Mouse (Mus musculus) spleen, adult 18-20 months (tissue): ENCODE data around the gene 6030468B19Rik.
"Not testable (repeated sequence)": the region's sequence is repeated elsewhere in the genome, so short reads cannot be mapped to it uniquely, and the experiment has no call there.

Source experiments
- DNase-seq, 2 experiments: peaks; one replicate each; pipeline ENCODE4 v3.0.0; 2022; ENCODE audit warnings: mixed read lengths in 2 of 2

6030468B19Rik gene

DNA sequence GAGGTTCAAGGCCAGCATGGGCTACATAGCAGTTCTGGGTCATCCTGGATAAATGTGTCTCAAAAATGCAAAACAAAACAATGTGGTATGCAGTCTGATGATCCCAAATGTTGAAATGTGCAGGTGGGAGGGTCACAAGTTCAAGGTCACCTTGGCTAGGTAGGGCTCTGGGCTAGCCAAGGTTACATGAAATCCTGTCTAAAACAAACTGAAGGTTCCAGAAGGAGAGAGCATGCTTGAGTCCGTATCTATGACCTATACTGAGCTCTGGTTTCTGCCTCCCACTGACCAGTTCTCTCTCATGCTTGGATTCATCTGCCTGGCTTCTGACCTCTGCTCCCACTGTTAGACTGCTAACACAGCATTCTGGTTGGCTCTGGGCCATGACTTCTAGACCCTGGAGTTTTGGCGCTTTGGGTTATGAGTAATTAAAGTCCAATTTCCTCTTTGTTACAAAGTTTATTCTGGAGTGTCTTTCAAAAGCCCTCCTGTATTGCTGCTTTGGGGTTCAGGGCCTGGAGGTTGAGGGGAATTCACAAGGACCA lies 32.3 kb downstream of the 6030468B19Rik start:
- no peak for DNase-seq

- DNase-seq, result no peak
Observed at GRCm38 (mm10) chr11:117830401-117830800, 32.9 kb downstream of the 6030468B19Rik start.

GRCm38 (mm10) chr11:117832086-117832969 lies 34.9 kb downstream of the 6030468B19Rik start:
- peak; percentile 84 to 94 for DNase-seq

DNA sequence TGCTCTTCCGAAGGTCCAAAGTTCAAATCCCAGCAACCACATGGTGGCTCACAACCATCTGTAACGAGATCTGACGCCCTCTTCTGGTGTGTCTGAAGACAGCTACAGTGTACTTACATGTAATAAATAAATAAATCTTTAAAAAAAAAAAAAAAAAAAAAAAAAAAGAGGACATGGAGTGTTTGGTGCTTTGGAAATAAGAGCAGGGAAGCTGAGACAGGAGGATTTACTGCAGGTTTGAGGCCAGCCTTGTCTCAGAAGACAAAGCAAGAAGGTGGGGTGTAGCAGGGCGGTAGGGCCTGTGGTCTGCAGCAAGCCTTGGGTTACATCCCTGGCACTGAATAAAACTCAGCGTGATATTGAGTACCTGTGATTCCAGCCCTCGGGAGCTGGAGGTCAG lies 36.0 kb downstream of the 6030468B19Rik start:
- DNase-seq, result not testable (repeated sequence)

DNA sequence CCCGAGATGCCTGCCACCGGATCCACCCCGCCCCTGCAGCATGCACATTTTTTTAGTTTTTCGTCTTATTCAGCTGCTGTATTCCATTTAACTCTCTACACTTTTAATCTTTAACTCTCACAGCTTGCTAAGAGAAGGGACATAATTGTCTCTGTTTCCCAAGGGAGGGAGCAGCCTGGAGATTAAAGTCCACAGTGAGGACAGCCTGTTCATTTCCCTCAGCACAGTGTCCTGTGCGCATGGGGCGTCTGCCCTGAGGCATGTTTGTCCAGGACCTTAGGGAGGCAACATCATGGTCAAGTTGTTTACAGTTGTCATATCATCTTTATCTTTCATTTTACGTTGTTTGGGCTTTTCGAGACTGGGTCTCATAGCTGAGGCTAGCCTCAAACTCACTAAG lies 36.6 kb downstream of the 6030468B19Rik start:
- DNase-seq, result no peak

DNA sequence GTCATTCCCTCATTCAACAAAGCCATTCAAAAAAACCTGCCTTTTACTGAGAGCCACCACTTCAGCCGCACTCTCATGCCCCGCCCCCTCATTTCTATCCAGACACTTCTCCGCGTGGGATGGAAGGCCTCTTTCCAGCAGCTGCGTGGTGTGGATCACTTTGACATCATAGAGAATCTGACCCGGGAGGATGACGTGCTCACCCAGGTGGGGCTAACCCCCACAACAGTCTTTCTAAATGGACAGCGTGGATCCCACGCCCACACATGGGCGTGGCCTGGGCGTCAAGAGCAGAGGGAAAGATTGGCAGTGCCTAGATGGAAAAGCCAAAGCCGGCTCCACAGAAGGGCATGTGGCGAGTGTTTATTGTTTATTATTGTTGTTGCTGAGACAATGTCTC lies 38.8 kb downstream of the 6030468B19Rik start:
- no peak for DNase-seq

- DNase-seq, result no peak
Observed at GRCm38 (mm10) chr11:117838572-117838971, 41.1 kb downstream of the 6030468B19Rik start.

DNA sequence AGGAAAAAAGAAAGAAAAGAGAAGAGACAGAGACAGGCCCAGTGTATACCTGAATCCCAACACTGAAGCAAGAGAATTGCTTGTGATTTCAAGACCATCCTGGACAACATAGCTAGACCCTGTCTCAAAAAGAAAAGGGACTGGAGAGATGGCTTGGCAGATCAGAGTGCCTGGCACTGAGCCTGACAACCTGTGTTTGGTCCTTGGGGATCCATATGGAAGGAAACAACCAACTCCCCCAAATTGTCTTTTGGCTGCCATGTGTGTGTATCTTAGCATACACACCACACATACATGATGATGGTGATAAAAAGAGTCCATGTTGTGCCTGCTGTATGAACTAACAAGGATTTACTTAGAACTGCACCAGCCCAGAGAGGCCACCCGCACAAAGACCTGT lies 41.6 kb downstream of the 6030468B19Rik start:
- no peak for DNase-seq

DNA sequence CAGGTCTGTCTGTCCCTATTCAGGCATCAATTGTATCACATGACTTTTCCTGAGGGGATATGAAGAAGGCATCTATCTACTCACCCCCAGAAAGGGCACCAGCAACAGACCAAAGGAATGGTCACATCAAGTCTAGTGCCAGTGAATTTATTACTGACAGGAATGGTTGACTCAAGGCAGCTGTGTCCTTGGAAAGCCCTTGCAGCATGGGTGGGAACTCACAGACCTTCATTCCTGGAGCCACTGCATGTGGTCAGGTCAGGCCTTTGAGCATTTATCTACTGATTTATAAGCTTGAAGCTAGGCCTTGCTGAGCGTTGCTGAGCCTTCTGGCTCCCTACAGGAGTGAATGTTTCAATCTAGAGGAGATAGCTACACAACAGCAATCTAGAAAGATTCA lies 43.5 kb downstream of the 6030468B19Rik start:
- DNase-seq, result no peak

DNA sequence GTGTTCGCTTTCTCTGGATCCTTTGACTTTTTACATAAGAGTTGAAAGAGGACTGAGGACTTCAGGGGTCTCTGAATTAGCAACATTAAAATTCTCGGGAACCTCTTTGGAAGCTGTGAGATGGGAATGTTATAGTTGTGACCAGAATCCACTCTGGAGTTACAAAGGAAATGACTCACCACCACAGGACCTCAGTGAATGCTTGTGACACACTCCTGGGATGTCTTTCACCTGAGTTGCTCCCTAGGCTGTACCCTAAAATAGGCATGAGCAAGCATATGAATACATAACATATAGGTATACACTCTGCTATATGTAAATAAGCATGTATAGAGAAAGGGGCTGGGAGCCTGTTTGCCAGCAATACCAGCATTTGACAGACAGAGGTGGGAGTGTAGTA lies 46.0 kb downstream of the 6030468B19Rik start:
- DNase-seq, result no peak

GRCm38 (mm10) chr11:117844997-117845396 lies 47.5 kb downstream of the 6030468B19Rik start:
- DNase-seq, result no peak

- no peak for DNase-seq
Observed at GRCm38 (mm10) chr11:117845651-117846050, 48.2 kb downstream of the 6030468B19Rik start.

GRCm38 (mm10) chr11:117846640-117847039 lies 49.2 kb downstream of the 6030468B19Rik start:
- DNase-seq, result no peak

GRCm38 (mm10) chr11:117847593-117848215 lies 50.2 kb downstream of the 6030468B19Rik start:
- no peak for DNase-seq

GRCm38 (mm10) chr11:117848271-117848984 lies 51.0 kb downstream of the 6030468B19Rik start:
- peak; percentile 57 to 59 for DNase-seq

GRCm38 (mm10) chr11:117848985-117849671 lies 51.7 kb downstream of the 6030468B19Rik start, which contains the start of gene Birc5:
Gene Birc5 (plus strand): TSS chr11:117849251.
- DNase-seq, result peak; percentile 95 to 99

- DNase-seq, result no peak
Observed at GRCm38 (mm10) chr11:117852875-117853274, 55.4 kb downstream of the 6030468B19Rik start.

DNA sequence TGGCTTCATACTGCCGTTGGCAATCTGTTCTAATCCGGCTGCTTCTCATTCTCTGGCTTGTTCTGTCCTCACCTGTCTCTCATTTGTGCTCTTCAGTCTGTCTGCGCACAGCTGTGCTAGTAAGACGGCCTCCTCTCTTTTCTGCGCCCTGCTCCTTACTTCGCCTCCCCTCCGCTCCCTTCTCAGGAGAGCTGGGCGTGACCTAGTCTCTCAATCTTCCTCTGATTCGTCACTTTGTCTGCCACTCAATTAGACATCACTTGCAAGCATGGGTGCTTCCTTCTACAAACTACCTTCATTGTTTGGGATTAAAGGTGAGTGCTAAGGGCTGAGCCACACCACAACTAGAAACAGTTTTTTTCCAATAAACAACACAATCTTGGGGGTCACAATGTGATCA lies 56.8 kb downstream of the 6030468B19Rik start:
- DNase-seq, result no peak

- no peak for DNase-seq
Observed at GRCm38 (mm10) chr11:117855360-117855759, 57.9 kb downstream of the 6030468B19Rik start.

DNA sequence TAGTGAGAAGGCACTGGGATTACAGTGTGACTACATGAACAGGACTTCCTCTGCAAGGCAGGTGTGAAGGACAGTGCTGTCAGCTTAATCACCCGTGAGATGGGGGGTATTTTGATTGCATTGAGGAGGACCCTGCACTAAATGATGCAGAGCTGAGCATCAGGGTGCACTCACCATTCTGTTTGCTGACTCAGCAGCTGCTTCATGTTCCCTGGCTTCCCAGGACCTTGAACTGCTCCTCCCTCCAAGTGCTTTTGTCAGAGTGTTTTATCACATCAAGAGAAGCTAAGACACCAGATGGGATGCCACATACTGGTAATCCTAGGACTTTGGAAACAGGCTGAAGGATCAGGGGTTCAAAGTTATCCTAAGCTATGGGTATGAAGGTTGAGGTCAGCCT lies 58.5 kb downstream of the 6030468B19Rik start:
- no peak for DNase-seq
